Mouse (Mus musculus) liver, postnatal 0 days (tissue): ENCODE results near the gene Naip1.

Source experiments
- CTCF ChIP-seq: sonication (generic); IDR thresholded peaks from 2 replicates; pipeline ENCODE4 v1.5.1; 2016; ENCODE audit warnings: antibody characterized with exemption, low read depth
- EP300 ChIP-seq: IDR thresholded peaks from 2 replicates; pipeline ENCODE4 v1.6.1; 2016; ENCODE audit warnings: antibody characterized with exemption, low read depth, mild to moderate bottlenecking

DNA sequence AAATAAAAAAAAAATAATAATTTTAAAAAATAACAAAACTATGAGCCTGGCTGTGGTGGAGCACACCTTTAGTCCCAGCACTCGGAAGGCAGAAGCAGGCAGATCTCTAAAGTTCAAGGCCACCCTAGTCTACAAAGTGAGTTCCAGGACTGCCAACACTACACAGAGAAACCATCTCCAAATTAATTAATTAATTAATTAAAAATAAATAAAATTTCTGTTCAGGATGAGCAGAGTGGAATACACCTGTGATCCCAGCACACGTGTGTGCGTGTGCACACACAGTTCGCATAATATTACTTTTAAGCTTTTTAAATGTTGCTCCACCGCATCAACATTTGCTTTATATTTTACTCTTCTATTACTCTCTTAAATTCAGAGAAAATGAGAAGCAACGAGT is 39.0 kb upstream of the Naip1 start:
- TF ChIP-seq CTCF (no peak), EP300 (no peak)
